Comparison of ENCODE assay signal across 8 mouse cellular contexts in the genomic region with DNA sequence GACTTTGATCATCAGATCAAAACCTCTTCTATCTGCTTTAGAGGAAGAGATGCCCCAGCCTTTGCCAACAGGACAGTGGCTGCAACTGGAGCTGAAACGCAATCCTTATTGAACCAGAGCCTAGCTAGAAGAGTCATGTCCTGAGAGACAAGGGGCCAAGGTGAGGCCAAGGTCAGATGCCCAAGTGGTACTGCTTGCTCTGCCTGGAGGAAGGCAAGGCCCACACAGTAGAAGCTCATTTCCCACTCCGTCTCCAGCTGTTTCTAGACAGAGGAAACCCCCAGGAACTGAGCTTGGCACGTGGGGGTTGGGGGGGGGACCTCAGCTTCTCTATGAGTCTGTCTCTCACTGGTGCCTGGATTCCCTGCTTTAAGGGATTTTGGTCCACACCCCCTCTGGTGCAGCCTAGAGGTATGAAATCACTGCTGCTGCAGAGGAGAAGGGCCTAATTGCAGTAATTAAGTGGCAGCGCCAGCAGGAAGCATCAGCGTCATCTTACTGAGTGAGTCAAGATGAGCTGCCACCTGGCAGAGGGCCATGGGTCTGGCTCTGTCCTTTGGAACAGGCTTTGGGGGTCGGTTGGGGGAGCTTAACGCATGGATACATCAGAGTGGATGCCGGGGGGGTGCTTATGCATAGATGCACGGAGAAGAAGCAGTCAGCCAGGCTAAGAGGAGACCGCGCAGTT.
DNase-seq lines count a peak whose midpoint lies in the region; ATAC-seq and TF ChIP-seq lines count a peak whose summit lies in the region.

No protein-coding gene starts in this region.

- H3K4me3 ChIP-seq in layer of hippocampus, adult 2 months: no peak overlapping the region
- H3K4me3 ChIP-seq in forebrain, embryonic 15.5 days: no peak overlapping the region
- no peak overlapping the region for H3K4me3 ChIP-seq in myocyte

- no peaks in the 10 kb centered on the region for H3K27me3 ChIP-seq in forebrain, embryonic 15.5 days
- no peaks in the 10 kb centered on the region for H3K27me3 ChIP-seq in myocyte (ENCODE audit: control insufficient read depth, insufficient read depth, insufficient read length)

- H3K4me1 ChIP-seq in forebrain, embryonic 15.5 days: peaks cover 75% of the 10 kb centered on the region

- DNase-seq in layer of hippocampus, adult 2 months (ENCODE audit: low spot score in 2 of 2): no peak
- no peak for DNase-seq in layer of hippocampus, postnatal 36 days
- DNase-seq in adrenal gland, adult 8-10 months: peak; percentile 37
- no peak for DNase-seq in thymus, postnatal 14 days
- no peak for DNase-seq in yolk sac, embryonic 10.5 days (ENCODE audit: low spot score)
- no peak for DNase-seq in ovary, postnatal 14 days (ENCODE audit: low spot score)

- H3K9ac ChIP-seq in forebrain, embryonic 15.5 days (replicated peaks): 0 out of 2 replicates have a peak overlapping the region, but pooled peaks have one; percentile 82

- H3K79me2 ChIP-seq in myocyte (ENCODE audit: control insufficient read depth, insufficient read depth): peaks cover 25% of the 10 kb centered on the region

- no peaks in the 10 kb centered on the region for H3K9me3 ChIP-seq in forebrain, embryonic 15.5 days

- no peak for TF ChIP-seq CTCF in layer of hippocampus, adult 2 months (conservative IDR thresholded peaks at IDR 0.05)

- peak; percentile 28 for ATAC-seq in forebrain, embryonic 15.5 days (replicated peaks)

- peak overlapping the region; percentile 48; the same call in 1 of the 2 replicates for H3K27ac ChIP-seq in layer of hippocampus, adult 2 months
- peak overlapping the region; percentile 93 for H3K27ac ChIP-seq in forebrain, embryonic 15.5 days (replicated peaks)

- no peak overlapping the region for H3K4me2 ChIP-seq in forebrain, embryonic 15.5 days (replicated peaks)
- peak overlapping the region; percentile 44 for H3K4me2 ChIP-seq in myocyte (ENCODE audit: low read depth)

- 15% methylated on average over 11 of the region's 11 CpGs for WGBS in forebrain, embryonic 15.5 days

- no peak overlapping the region for H3ac ChIP-seq in myocyte (ENCODE audit: control insufficient read depth, insufficient read length)

- no peaks in the 10 kb centered on the region for H3K36me3 ChIP-seq in forebrain, embryonic 15.5 days
- H3K36me3 ChIP-seq in myocyte (ENCODE audit: control insufficient read depth, insufficient read depth): peaks cover 2% of the 10 kb centered on the region

- no peak for TF ChIP-seq POLR2A in myocyte (IDR thresholded peaks at IDR 0.05; ENCODE audit: insufficient read length, low read depth)

TF ChIP-seq in myocyte, 11 proteins besides CTCF, POLR2A, EP300 and RAD21:
- no peak for TF ChIP-seq USF1 (IDR thresholded peaks at IDR 0.05; ENCODE audit: low read depth)
- TF ChIP-seq MYOD1 (IDR thresholded peaks at IDR 0.05; ENCODE audit: control insufficient read depth in 1 of 3, insufficient read length in 2 of 3, low read depth in 2 of 3): peak in 1 of 3 experiments; percentile 4
